Mouse (Mus musculus): Measurements from ENCODE around the gene Spata31d1b. TPM values are rescaled to one million over a fixed set of nuclear protein-coding genes. Genes with fewer than 3 reads are reported as not detected.
"Not testable (repeated sequence)": the region's sequence is repeated elsewhere in the genome, so short reads cannot be mapped to it uniquely, and the experiment has no call there.

Gene Spata31d1b
- polyA plus RNA-seq, 1 experiment from 2014 or later = not detected

DNA sequence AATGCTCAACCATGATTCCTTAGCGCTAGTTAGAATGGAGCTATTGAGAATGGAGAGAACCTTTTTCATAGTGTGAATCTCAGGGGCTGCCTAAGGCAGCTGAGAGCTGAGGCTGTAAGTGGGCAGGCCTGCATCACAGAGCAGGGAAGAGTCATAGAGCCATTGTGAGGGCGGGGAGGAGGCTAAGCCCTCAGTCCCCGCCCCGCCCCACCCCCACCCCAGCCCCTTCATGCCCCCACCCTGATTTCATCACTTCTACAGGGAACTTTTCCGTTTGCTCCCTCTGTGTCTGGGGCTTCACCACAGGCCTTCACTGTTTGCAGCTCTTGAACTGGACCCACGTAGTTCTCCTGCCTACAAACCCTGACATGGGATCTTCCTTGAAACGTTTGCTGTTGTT lies 19.6 kb downstream of the Spata31d1b start, which contains the start of gene Spata31d1d:
Gene Spata31d1d, minus strand, starts transcription at position 101 of the 400 bp plus-strand sequence.
- Histone ChIP-seq H3K36me3 (no peaks in the 10 kb centered on the region), H3K9me3 (no peaks in the 10 kb centered on the region), H3K27ac (no peak within 1 kb of the TSS), H3K4me2 (no peak within 1 kb of the TSS), H3K4me3 (no peak within 1 kb of the TSS), H3K27me3 (no peaks in the 10 kb centered on the region), H3K4me1 (peaks cover 6% of the 10 kb centered on the region; the same call in 1 of the 2 replicates), H3K9ac (no peak within 1 kb of the TSS)
- no peak for ATAC-seq (ENCODE audit: insufficient number of reproducible peaks, insufficient read depth, low FRiP score, low TSS enrichment, low read depth)
- 38% methylated on average over 7 of the region's 7 CpGs for WGBS

DNA sequence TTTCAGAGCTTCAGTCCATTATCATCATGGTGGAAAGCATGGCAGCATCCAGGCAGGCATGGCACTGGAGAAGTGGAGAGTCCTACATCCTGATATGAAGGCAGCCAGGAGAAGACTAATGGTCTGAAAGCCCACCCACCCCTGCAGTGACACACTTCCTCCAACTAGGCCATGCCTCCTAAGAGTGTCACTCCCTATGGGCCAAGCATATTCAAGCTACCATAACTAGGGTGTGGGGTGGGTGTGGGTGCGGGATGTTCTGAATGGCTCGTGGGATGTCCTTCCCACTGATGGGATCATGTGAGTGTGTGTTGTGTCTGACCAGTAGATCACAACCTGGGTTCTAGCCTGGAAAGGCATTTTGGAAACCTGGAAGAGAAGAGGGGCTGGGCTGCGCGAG lies 21.9 kb downstream of the Spata31d1b start:
- Histone ChIP-seq H3K4me3 (no peak overlapping the region), H3K4me2 (no peak overlapping the region), H3K27ac (no peak overlapping the region), H3K36me3 (no peaks in the 10 kb centered on the region), H3K4me1 (peaks cover 4% of the 10 kb centered on the region; the same call in 1 of the 2 replicates), H3K9ac (no peak overlapping the region), H3K27me3 (no peaks in the 10 kb centered on the region), H3K9me3 (no peaks in the 10 kb centered on the region)
- no peak for ATAC-seq (ENCODE audit: insufficient number of reproducible peaks, insufficient read depth, low FRiP score, low TSS enrichment, low read depth)
- 67% methylated on average over 4 of the region's 4 CpGs for WGBS

DNA sequence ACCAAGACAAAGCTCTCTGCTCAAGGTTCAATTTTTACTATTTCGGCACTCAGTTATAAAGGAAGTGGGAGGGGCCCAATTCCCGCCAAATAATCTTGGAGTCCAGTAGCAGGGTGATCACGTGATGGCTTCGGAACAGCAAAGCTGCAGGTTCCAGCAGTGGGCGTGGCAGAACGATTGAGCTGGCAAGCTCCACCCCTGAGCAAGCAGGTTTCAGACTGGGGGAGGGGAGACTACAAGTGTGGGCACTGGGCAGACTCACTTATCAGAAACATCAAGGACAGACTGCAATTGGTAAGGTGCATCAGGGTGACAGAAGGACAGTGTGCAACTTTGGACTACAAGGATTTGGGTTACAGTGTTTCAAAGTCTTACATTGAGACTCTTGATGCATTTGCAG lies 22.3 kb downstream of the Spata31d1b start:
- not testable (repeated sequence) for H3K36me3 ChIP-seq; H3K9ac ChIP-seq; ATAC-seq (ENCODE audit: insufficient number of reproducible peaks, insufficient read depth, low FRiP score, low TSS enrichment, low read depth); H3K27me3 ChIP-seq; H3K4me1 ChIP-seq; H3K27ac ChIP-seq; H3K4me3 ChIP-seq; H3K4me2 ChIP-seq; H3K9me3 ChIP-seq
- WGBS = 28% methylated on average over 6 of the region's 6 CpGs

DNA sequence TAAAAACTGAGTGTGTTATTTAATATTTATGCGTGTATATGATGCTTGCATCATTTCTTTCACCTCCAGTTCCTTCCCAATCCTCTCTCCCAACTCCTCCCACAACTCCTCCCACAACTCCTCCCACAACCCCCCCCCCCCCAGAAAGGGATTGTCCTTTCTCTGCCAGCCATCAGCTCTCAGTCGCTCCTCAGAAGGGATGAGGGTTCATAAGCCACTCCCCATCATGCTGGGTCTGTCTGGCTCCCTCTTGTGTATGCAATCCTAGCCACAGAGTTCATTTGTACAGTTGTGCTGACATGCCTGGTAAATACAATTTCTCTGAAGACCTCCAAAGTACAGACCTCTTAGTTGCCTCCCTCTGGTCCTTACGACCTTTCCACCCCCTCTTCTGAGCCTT lies 23.1 kb downstream of the Spata31d1b start:
- no peak overlapping the region for H3K4me3 ChIP-seq
- H3K36me3 ChIP-seq = no peaks in the 10 kb centered on the region
- no peak overlapping the region for H3K9ac ChIP-seq
- 24% methylated on average over 3 of the region's 3 CpGs for WGBS
- H3K4me2 ChIP-seq = no peak overlapping the region
- H3K27ac ChIP-seq = no peak overlapping the region
- no peaks in the 10 kb centered on the region for H3K9me3 ChIP-seq
- peaks cover 4% of the 10 kb centered on the region; the same call in 1 of the 2 replicates for H3K4me1 ChIP-seq
- ATAC-seq (ENCODE audit: insufficient number of reproducible peaks, insufficient read depth, low FRiP score, low TSS enrichment, low read depth) = peak; percentile 49; the same call in 1 of the 2 replicates
- no peaks in the 10 kb centered on the region for H3K27me3 ChIP-seq

DNA sequence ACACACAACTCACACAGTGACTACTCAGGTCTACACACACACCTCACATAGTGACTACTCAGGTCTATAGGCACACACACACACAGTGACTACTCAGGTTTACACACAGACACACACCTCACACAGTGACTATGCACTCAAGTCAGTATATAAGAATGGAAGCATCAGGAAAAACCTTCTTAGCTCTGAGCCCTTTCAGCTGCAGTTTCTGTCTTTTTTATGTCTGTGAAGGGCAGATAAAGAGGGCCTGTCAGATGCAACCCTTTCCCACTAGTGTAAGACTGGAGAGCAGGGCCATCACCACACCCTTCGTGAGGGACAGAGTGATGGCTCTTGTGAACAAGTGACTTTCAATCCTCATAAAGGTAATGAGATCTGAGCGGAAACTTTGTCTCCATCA lies 26.4 kb downstream of the Spata31d1b start:
- 82% methylated on average over 2 of the region's 2 CpGs for WGBS
- H3K27me3 ChIP-seq = no peaks in the 10 kb centered on the region

DNA sequence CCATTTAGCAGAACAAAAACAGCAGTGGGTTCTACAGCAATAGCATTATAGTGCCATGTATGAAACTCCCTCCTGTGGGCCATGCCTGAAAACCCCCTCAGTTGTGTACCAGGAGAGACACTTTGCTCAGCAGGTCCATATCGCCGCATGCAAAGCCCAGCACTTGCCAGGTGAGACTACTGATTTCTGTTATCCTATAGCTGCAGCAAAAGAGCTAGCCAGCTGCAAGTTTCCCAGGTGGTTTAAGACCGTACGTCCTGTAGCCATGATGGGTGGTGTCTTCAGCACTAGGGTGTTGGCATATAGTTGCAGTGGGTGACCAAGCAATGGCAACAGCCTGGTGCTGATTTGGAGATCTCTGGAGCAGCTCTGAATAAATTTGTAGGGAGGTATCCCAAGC lies 27.3 kb downstream of the Spata31d1b start:
- H3K4me3 ChIP-seq = no peak overlapping the region
- H3K36me3 ChIP-seq = no peaks in the 10 kb centered on the region
- H3K27me3 ChIP-seq = no peaks in the 10 kb centered on the region
- no peak overlapping the region for H3K9ac ChIP-seq
- no peak for ATAC-seq (ENCODE audit: insufficient number of reproducible peaks, insufficient read depth, low FRiP score, low TSS enrichment, low read depth)
- peaks cover 4% of the 10 kb centered on the region; the same call in 1 of the 2 replicates for H3K4me1 ChIP-seq
- 96% methylated on average over 4 of the region's 4 CpGs for WGBS
- no peak overlapping the region for H3K4me2 ChIP-seq
- no peaks in the 10 kb centered on the region for H3K9me3 ChIP-seq
- H3K27ac ChIP-seq = no peak overlapping the region

More for the DNA sequence above, 26.4 kb downstream of the Spata31d1b start:
- Histone ChIP-seq H3K27ac (no peak overlapping the region), H3K36me3 (no peaks in the 10 kb centered on the region), H3K4me3 (no peak overlapping the region), H3K9me3 (no peaks in the 10 kb centered on the region), H3K4me2 (no peak overlapping the region), H3K4me1 (peaks cover 4% of the 10 kb centered on the region; the same call in 1 of the 2 replicates), H3K9ac (no peak overlapping the region)
- no peak for ATAC-seq (ENCODE audit: insufficient number of reproducible peaks, insufficient read depth, low FRiP score, low TSS enrichment, low read depth)

DNA sequence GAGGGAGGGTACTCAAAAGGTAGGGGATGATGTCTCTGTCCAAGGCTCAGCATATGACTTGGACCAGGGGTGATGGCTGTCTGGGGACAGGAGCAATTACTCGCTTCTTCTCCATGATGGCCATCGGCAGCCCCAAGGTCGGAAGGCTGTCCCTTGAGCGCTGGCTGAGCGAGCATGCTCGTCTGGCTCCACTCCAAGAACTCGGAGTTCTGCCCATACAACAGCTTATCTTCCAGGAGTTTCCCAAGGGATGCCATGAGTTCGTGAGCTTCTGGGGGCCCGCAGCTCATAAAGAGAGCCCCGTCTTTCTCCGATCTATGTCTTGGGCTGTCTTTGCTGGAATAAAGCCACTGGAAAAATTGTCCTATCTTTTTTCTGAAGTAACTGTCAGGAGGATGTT lies 29.0 kb downstream of the Spata31d1b start:
- no peak overlapping the region for H3K4me2 ChIP-seq
- no peaks in the 10 kb centered on the region for H3K36me3 ChIP-seq
- H3K27me3 ChIP-seq = no peaks in the 10 kb centered on the region
- H3K27ac ChIP-seq = no peak overlapping the region
- H3K4me3 ChIP-seq = no peak overlapping the region
- no peak overlapping the region for H3K9ac ChIP-seq
- no peaks in the 10 kb centered on the region for H3K4me1 ChIP-seq
- no peak for ATAC-seq (ENCODE audit: insufficient number of reproducible peaks, insufficient read depth, low FRiP score, low TSS enrichment, low read depth)
- no peaks in the 10 kb centered on the region for H3K9me3 ChIP-seq
- 89% methylated on average over 11 of the region's 11 CpGs for WGBS

DNA sequence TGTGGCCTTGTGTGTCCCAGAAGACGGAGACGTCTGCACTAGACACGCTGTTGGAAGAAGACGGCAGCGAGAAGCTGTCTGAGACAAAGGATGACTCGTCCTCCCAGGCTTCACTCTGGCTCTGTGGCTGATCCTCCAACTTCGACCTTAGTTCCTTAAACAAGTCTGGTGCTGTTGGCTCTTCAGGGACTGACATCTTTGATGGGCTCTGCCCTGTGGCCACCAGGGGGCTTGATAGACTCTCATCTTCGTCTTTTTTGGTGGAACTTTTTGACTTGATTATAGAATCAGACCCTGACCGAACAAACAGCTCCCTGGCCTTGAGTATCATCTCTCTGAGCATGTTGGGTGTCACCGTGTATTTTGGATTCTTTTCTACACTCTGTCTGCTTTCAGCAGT lies 29.6 kb downstream of the Spata31d1b start:
- H3K9me3 ChIP-seq = no peaks in the 10 kb centered on the region
- 76% methylated on average over 10 of the region's 10 CpGs for WGBS
- H3K4me2 ChIP-seq = no peak overlapping the region
- no peak overlapping the region for H3K4me3 ChIP-seq
- no peaks in the 10 kb centered on the region for H3K4me1 ChIP-seq
- no peaks in the 10 kb centered on the region for H3K27me3 ChIP-seq
- no peak overlapping the region for H3K27ac ChIP-seq
- ATAC-seq (ENCODE audit: insufficient number of reproducible peaks, insufficient read depth, low FRiP score, low TSS enrichment, low read depth) = no peak
- H3K9ac ChIP-seq = no peak overlapping the region
- no peaks in the 10 kb centered on the region for H3K36me3 ChIP-seq

DNA sequence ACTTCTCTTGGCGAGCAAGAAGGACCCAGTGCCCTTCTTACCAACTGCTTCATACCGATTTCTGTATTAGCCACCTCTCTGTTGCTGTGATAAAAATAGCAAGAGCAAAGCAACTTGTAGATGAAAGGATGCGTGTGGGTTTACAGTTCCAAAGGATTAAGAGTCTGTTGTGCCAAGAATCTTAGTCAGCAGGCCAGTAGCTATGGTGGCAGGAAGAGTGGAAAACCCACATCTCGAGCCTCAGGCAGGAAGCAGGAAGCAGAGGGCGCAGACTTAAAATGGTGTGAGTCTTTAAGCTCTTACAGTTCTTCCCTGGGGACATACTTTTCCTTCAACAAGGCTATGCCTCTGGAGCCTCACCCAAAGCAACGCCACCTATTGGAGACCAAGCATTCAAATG lies 33.4 kb downstream of the Spata31d1b start:
- no peak overlapping the region for H3K27ac ChIP-seq
- no peaks in the 10 kb centered on the region for H3K27me3 ChIP-seq
- no peak for ATAC-seq (ENCODE audit: insufficient number of reproducible peaks, insufficient read depth, low FRiP score, low TSS enrichment, low read depth)
- H3K4me2 ChIP-seq = no peak overlapping the region
- no peaks in the 10 kb centered on the region for H3K36me3 ChIP-seq
- no peak overlapping the region for H3K9ac ChIP-seq
- 81% methylated on average over 6 of the region's 6 CpGs for WGBS
- H3K4me3 ChIP-seq = no peak overlapping the region
- H3K9me3 ChIP-seq = no peaks in the 10 kb centered on the region
- H3K4me1 ChIP-seq = peaks cover 6% of the 10 kb centered on the region; the same call in 1 of the 2 replicates

DNA sequence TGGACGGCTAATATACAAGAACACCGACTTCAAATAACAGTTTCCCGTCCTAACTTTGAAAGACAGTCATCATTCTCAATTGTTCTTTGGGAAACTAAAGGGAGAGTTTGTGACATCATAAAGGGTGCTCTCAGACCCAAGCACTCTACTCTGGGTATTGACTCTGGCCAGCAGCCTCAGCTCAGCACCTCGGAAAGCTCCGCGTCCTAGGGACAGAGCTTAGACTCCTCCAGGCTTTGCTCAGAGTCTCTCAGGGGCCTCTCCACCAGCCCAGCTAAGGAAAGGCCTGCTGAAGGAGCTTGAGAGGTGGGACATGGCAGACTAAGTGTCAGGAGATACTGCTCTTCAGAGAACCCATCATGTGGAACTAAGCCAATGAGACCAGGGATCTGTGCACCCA lies 34.1 kb downstream of the Spata31d1b start:
- peaks cover 13% of the 10 kb centered on the region; the same call in 1 of the 2 replicates for H3K4me1 ChIP-seq
- no peak overlapping the region for H3K27ac ChIP-seq
- H3K4me2 ChIP-seq = no peak overlapping the region
- WGBS = 75% methylated on average over 6 of the region's 6 CpGs
- H3K27me3 ChIP-seq = no peaks in the 10 kb centered on the region
- no peaks in the 10 kb centered on the region for H3K9me3 ChIP-seq
- no peak overlapping the region for H3K9ac ChIP-seq
- H3K4me3 ChIP-seq = no peak overlapping the region
- ATAC-seq (ENCODE audit: insufficient number of reproducible peaks, insufficient read depth, low FRiP score, low TSS enrichment, low read depth) = no peak
- no peaks in the 10 kb centered on the region for H3K36me3 ChIP-seq

DNA sequence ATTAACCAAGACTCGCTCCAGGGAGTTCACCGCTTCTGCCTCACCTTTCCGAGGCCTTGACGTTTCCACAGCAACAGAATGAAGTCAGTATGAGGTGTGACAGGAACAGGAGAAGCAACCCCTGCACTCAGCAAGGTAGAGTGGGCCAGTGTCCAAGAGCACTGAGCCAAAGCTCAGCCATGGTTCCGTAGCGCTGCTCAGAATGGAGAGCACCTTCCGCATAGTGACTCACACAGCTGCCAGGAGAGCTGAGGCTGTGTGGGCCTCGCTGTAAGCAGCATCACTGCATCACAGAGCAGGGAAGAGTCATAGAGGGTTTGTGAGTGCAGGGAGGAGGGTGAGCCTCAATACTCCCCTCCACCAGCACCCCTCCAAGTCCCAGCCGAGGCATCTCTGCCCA lies 34.6 kb downstream of the Spata31d1b start, which contains the start of gene 1700014D04Rik:
Gene 1700014D04Rik, minus strand, starts transcription at position 42 of the 400 bp plus-strand sequence.
- H3K27me3 ChIP-seq = no peaks in the 10 kb centered on the region
- no peaks in the 10 kb centered on the region for H3K36me3 ChIP-seq
- no peak within 1 kb of the TSS for H3K27ac ChIP-seq
- 78% methylated on average over 9 of the region's 9 CpGs for WGBS
- peaks cover 14% of the 10 kb centered on the region; the same call in 1 of the 2 replicates for H3K4me1 ChIP-seq
- ATAC-seq (ENCODE audit: insufficient number of reproducible peaks, insufficient read depth, low FRiP score, low TSS enrichment, low read depth) = no peak
- no peak within 1 kb of the TSS for H3K4me2 ChIP-seq
- H3K9ac ChIP-seq = no peak within 1 kb of the TSS
- no peak within 1 kb of the TSS for H3K4me3 ChIP-seq
- H3K9me3 ChIP-seq = no peaks in the 10 kb centered on the region

DNA sequence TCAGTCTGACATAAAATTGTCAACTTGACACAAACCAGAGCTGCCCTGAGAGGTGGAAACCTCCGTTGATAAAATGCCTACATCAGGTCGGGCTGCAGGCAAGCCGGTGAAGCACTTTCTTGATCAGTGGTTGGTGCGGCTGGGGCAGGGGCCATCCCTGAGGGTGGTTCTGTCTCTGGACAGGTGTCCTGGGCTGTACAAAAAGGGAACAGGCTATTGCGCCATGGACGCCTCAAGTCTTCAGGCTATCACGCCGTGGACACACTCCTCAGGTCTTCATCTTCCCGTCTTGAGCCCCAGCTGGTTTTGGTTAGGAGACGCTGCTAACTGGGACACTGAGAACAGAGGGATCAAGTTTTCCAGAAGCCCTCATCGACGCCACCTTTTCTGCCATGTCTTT lies 38.2 kb downstream of the Spata31d1b start:
- no peak for ATAC-seq (ENCODE audit: insufficient number of reproducible peaks, insufficient read depth, low FRiP score, low TSS enrichment, low read depth)

More for the DNA sequence above, 38.2 kb downstream of the Spata31d1b start:
- WGBS = 43% methylated on average over 12 of the region's 12 CpGs
- Histone ChIP-seq H3K4me3 (no peak overlapping the region), H3K4me1 (peaks cover 14% of the 10 kb centered on the region; the same call in 1 of the 2 replicates), H3K9me3 (no peaks in the 10 kb centered on the region), H3K4me2 (no peak overlapping the region), H3K9ac (no peak overlapping the region), H3K27me3 (no peaks in the 10 kb centered on the region), H3K27ac (no peak overlapping the region), H3K36me3 (peaks cover 16% of the 10 kb centered on the region)
